Mouse (Mus musculus): ENCODE data around the gene Pde4d.

DNA sequence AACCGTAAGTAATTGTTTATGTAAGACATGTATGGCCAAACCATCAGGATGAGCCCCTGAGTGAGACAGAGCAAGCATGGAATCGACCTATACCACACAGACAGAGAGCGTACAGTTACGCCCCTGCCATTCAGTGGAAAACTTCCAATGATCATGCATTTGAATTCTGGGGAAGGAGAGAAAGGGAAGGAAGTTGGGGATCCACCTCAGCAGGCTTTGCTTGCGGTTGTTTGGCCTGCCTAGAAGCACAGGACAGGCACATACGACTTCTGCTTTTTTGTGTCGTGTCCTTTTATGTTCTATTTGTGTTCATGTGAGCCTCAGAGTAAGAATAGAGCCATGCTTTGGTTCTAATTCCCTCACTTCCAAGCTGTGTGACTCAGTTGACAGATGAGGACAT is 849.1 kb downstream of the Pde4d start:
- TF ChIP-seq CTCF (IDR thresholded peaks at IDR 0.05; ENCODE audit: low read depth): no peak
- TF ChIP-seq EP300 (optimal IDR thresholded peaks at IDR 0.05): no peak

Measured in stomach, postnatal 0 days (tissue).